Mouse (Mus musculus): ENCODE data around the gene Gps1. TPM values are rescaled to one million over a fixed set of nuclear protein-coding genes. Genes with fewer than 3 reads are reported as not detected.

Gene Gps1
- total and polyA plus RNA-seq, 3 experiments: 173 to 266 (median 219) TPM

DNA sequence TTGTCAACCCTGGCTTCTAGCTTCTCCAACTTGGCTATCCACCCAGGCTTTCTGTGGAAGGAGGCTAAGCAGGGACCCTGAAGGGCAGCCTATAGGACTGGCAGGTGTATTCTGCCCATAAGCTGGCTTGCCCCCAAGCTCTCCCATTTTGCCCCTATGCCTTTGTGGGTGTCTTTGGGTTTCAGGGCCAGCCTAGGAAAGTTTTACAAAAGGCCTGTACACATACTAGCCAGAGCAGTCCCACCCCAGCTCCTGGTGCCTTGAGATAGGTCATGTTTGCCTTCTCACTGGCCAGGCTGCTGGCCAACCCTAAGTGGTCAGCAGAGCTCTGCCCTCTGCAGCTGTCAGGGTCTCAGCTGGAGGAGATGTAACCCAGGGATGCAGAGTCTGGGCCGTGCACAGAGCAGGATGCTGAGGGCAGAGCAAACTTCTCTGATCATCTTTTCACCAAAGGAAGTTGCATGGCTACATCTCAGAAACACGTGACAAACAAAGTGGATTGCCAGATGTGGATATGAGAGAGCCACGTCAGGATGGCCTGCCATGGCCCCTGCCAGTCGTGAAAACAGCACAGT, 41.3 kb downstream of the Gps1 start:
- Histone ChIP-seq H3K4me3 (ENCODE audit: control insufficient read depth in 1 of 2, insufficient read depth in 1 of 2, low read depth in 2 of 2, low read length in 2 of 2) (peak overlapping the region; percentile 69 to 77; a peak in 3 of 4 replicates), H3K9me3 (replicated peaks; ENCODE audit: insufficient read depth, low read length) (no peaks in the 10 kb centered on the region), H3K36me3 (ENCODE audit: control insufficient read depth in 1 of 2, insufficient read depth in 2 of 2, low read length in 2 of 2) (peaks cover 0 to 12% of the 10 kb centered on the region in 2 experiments; a peak in 3 of 4 replicates), H3K79me2 (ENCODE audit: control insufficient read depth, insufficient read depth, low read length, poor library complexity) (peaks cover 38% of the 10 kb centered on the region), H3K4me1 (ENCODE audit: control insufficient read depth in 1 of 2, insufficient read depth in 2 of 2, low read length in 2 of 2) (peaks cover 0 to 20% of the 10 kb centered on the region in 2 experiments; a peak in 3 of 4 replicates), H3K27ac (ENCODE audit: control insufficient read depth, low read depth, low read length) (peak overlapping the region; percentile 74), H3K9ac (ENCODE audit: control insufficient read depth, low read depth, low read length, poor library complexity, severe bottlenecking) (peak overlapping the region; percentile 89), H3K27me3 (ENCODE audit: control insufficient read depth in 1 of 2, insufficient read depth in 2 of 2, low read length in 2 of 2) (no peaks in the 10 kb centered on the region)
- DNase-seq (ENCODE audit: low read depth, low spot score): peak; percentile 23
- TF ChIP-seq CHD2 (IDR thresholded peaks at IDR 0.05; ENCODE audit: low read length) (no peak), POLR2AphosphoS2 (IDR thresholded peaks at IDR 0.05; ENCODE audit: low read length) (no peak), MXI1 (IDR thresholded peaks at IDR 0.05; ENCODE audit: low read depth, low read length) (no peak), TBP (IDR thresholded peaks at IDR 0.05; ENCODE audit: low read depth, low read length) (no peak), RCOR1 (IDR thresholded peaks at IDR 0.05; ENCODE audit: low read depth, low read length) (no peak), MYC (IDR thresholded peaks at IDR 0.05; ENCODE audit: low read depth, low read length) (no peak), BHLHE40 (IDR thresholded peaks at IDR 0.05; ENCODE audit: borderline replicate concordance, low read depth, low read length) (no peak), GABPA (IDR thresholded peaks at IDR 0.05; ENCODE audit: low read depth, low read length) (no peak), CTCF (IDR thresholded peaks at IDR 0.05 in 2 of 3, conservative IDR thresholded peaks at IDR 0.05 in 1 of 3; ENCODE audit: control insufficient read depth in 1 of 3, insufficient read depth in 1 of 3, low read depth in 2 of 3, low read length in 3 of 3, poor library complexity in 1 of 3, severe bottlenecking in 1 of 3) (no peak), MAZ (IDR thresholded peaks at IDR 0.05; ENCODE audit: low read depth, low read length) (no peak), ZNF384 (IDR thresholded peaks at IDR 0.05; ENCODE audit: low read depth, low read length) (no peak), MAX (IDR thresholded peaks at IDR 0.05; ENCODE audit: low read length) (no peak), POLR2AphosphoS5 (IDR thresholded peaks at IDR 0.05; ENCODE audit: borderline replicate concordance, low read depth, low read length) (no peak), ZKSCAN1 (IDR thresholded peaks at IDR 0.05; ENCODE audit: low read depth, low read length) (no peak), NELFE (IDR thresholded peaks at IDR 0.05; ENCODE audit: low read depth, low read length) (no peak)

DNA sequence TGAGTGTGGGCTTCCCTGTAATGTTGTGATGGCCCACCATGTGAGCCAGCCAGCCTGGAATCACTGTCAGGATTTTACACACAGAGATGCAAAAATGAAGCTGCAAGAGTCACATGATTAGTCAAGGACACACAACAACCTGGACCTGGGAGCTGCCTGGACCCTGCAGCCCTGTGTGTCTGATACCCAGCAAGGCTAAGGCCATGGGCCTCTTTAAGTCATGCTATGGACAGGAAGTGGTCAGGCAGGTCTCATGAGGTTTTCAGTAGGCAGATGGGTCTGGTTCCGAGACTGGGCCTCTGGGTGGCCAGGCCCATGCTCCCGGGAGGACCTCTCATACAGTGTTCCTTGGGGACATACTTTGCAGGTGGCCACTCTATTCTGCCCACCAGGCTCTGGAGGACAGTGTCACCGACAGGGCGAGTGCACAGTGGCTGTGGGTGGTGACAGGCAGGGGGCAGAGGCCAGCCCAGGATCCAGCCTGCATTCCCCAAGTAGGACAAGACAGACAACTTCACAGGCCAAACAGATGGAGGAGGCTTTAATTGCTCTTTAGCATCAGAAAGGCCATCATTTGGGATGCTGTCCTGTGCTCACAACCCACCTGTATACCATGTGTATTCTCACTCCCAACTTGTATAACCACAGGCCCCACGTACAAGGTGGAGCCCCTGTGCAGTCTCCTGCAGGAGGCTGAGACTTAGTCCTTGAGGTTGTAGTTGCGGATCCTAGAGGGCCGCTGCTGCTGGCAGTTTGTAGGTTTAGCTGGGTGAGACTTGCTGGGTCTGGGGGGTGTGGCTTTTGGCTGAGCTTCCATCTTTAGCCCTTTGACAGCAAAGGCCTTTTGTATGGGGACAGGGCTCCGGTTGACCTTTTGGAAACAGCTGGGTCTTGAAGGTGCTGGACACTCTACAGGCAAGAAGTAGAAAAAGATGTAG, 42.2 kb downstream of the Gps1 start:
- Histone ChIP-seq H3K4me1 (ENCODE audit: control insufficient read depth in 1 of 2, insufficient read depth in 2 of 2, low read length in 2 of 2) (peaks cover 0 to 18% of the 10 kb centered on the region in 2 experiments; a peak in 3 of 4 replicates), H3K9ac (ENCODE audit: control insufficient read depth, low read depth, low read length, poor library complexity, severe bottlenecking) (no peak overlapping the region), H3K79me2 (ENCODE audit: control insufficient read depth, insufficient read depth, low read length, poor library complexity) (peaks cover 28% of the 10 kb centered on the region), H3K27me3 (ENCODE audit: control insufficient read depth in 1 of 2, insufficient read depth in 2 of 2, low read length in 2 of 2) (no peaks in the 10 kb centered on the region), H3K36me3 (ENCODE audit: control insufficient read depth in 1 of 2, insufficient read depth in 2 of 2, low read length in 2 of 2) (peaks cover 0 to 12% of the 10 kb centered on the region in 2 experiments; a peak in 3 of 4 replicates), H3K9me3 (replicated peaks; ENCODE audit: insufficient read depth, low read length) (no peaks in the 10 kb centered on the region), H3K27ac (ENCODE audit: control insufficient read depth, low read depth, low read length) (no peak overlapping the region), H3K4me3 (ENCODE audit: control insufficient read depth in 1 of 2, insufficient read depth in 1 of 2, low read depth in 2 of 2, low read length in 2 of 2) (no peak overlapping the region)
- no peak for TF ChIP-seq TBP (IDR thresholded peaks at IDR 0.05; ENCODE audit: low read depth, low read length)
- TF ChIP-seq GABPA (IDR thresholded peaks at IDR 0.05; ENCODE audit: low read depth, low read length): no peak
- TF ChIP-seq POLR2AphosphoS2 (IDR thresholded peaks at IDR 0.05; ENCODE audit: low read length): no peak
- no peak for TF ChIP-seq RAD21 (IDR thresholded peaks at IDR 0.05; ENCODE audit: low read depth, low read length)
- TF ChIP-seq POLR2A (IDR thresholded peaks at IDR 0.05; ENCODE audit: control insufficient read depth in 1 of 2, insufficient read depth in 1 of 2, low read depth in 1 of 2, low read length in 2 of 2, poor library complexity in 1 of 2): 0 out of 4 replicates have a peak, but pooled peaks of 1 of the 2 experiments have one; percentile 32
- no peak for DNase-seq (ENCODE audit: low read depth, low spot score)
